Mouse (Mus musculus): Measurements from ENCODE around the gene Zic1. TPM values are rescaled to one million over a fixed set of nuclear protein-coding genes. Genes with fewer than 3 reads are reported as not detected.

Gene Zic1
- total RNA-seq, 2 experiments from 2014 or later = not detected

DNA sequence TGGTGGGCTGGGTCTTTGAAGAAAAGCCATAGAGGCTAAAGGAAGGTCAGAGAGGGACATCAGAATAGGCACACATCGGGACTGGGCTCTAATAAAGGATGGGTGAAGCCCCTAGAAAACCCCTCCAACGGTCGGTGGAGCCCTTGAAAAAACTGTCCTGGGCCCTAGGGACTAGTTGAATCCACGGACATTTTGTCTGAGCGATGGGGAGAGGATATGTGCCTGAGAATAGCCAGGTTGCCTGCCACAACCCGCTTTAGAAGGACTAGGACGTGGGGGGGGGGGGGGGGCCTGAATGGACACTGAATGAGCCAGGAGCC lies 10.4 kb downstream of the Zic1 start:
- ATAC-seq (ENCODE audit: poor library complexity, severe bottlenecking) = no peak

DNA sequence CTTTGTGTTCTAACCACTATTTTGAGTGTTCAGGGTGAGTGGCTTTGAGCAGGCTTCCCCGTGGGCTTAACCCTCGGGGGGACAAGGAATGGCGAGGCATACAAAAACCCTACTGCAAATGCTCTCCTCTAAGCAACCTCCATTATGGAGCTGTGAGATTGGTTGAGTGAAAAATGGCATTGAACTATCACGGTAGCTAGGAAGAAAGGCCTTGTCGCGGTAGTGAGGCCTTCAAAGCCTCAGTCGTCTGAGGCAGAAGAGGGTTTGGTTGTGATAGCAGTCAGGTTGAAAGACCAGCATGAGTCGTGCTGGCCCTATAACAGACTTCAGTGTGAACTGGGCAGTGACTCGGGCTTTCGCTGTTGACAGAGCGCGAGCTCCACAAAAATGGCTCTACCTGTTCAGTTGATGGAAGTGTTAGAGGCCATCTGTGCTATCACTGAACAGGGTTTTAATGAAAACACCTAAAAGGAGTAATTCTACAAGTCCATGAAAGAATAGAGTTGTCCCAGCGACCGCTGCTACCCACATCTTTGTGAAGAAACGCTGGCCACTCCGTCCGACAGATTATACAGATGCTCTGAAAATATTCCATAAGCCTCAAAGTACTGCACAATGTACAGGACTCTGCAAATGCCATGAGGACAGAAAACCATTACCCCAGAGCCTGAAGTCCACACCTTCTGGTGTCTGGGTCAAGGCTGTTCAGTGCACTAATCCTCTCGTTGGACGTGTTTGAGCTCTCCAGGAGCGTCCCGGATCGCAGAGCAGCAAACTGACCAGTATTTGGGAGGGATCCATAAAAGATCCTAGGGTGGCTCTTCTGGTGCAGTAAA lies 11.0 kb downstream of the Zic1 start:
- no peak for ATAC-seq (ENCODE audit: poor library complexity, severe bottlenecking)

- ATAC-seq (ENCODE audit: poor library complexity, severe bottlenecking) = no peak
Observed at GRCm38 (mm10) chr9:91353551-91354433, 11.8 kb downstream of the Zic1 start.

DNA sequence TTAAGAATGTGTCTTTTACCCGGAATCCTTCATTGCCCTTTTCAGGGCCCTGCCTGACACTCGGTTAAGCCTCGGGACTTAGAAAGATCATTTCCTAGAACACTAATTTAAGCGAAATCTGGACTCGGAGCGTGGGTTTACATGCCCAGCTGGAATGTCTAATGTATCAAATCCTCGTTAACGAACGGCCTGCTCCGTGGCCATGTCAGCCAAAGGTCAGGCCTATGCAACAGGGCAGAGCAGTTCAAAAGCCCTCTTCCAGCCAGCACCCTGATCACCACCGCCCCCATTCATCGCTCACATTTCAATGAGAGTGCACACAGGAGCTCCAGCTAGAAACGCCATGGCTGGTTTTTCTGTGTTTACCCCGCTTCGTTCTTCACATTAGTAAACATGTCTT lies 12.8 kb downstream of the Zic1 start:
- no peak for ATAC-seq (ENCODE audit: poor library complexity, severe bottlenecking)

DNA sequence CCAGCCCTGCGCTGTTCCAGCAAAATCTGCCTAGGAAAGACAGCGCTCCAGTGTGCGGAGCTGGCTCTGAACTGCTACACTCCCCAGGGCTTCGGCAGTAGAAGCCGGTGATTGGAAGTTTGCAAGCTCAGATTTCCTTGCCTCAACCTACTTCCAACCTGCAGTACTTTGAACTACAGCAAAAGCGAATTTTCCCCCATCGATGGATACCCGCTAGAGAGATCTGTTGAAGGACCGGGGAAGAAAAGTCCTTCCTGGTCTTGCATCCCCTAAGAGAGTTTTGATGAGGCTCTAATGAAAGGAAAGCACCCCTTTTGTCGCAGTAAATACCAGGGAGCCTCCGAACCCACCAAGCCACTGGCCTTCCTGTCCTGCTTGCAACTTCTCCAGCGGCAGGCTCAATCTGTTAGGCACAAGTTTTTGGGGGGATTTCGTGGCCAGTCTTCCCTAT lies 13.6 kb downstream of the Zic1 start:
- ATAC-seq (ENCODE audit: poor library complexity, severe bottlenecking) = no peak

DNA sequence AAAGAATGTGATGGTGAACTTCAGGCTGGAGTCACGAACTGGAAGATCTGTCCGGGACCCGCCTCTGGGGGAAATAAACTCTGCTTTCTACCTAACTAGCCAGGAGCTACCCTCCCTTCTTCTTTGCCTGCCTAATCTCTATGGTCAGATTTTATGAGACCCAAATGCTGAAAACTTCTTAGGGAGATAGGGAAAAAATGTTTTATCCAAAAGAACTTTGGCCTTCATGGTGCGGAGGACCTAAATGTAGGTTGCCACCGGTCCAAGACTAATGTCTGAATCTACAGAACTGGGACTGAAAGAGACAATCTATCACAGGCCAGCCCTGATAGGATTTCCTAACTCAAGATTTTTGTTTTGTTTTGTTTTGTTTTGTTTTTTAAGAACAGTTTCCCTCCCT lies 14.2 kb downstream of the Zic1 start:
- no peak for ATAC-seq (ENCODE audit: poor library complexity, severe bottlenecking)

DNA sequence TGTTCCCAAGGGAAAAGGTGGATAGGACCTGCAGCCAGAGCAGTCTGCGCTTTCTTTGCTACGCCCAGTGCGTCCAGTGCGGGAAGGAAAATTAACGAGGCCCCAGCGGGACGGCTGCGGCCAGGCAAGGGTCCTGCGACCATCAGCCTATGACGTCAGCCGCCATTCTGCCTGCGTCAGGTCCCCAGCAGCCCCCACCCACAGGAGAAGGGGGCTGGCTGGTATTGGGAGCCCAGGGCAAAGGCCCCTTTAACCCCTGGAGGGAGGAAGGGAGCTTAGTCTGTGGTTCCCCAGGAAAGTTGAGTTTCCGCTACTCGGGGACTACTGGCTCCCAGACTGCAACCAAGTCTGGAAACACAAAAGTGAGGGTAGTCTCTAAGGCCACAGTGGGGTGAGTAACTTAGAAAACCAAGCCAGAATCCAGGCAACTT lies 14.7 kb downstream of the Zic1 start:
- ATAC-seq (ENCODE audit: poor library complexity, severe bottlenecking) = no peak

- no peak for ATAC-seq (ENCODE audit: poor library complexity, severe bottlenecking)
Observed at GRCm38 (mm10) chr9:91350211-91350791, 15.3 kb downstream of the Zic1 start.

- ATAC-seq (ENCODE audit: poor library complexity, severe bottlenecking) = no peak
Observed at GRCm38 (mm10) chr9:91348746-91349145, 16.9 kb downstream of the Zic1 start.

GRCm38 (mm10) chr9:91347591-91347990 lies 18.0 kb downstream of the Zic1 start:
- ATAC-seq (ENCODE audit: poor library complexity, severe bottlenecking) = no peak

Other genes with a start within 250 kb of the Zic1 start
- gene Zic4, start 3.4 kb downstream of the Zic1 start, total RNA-seq (2015) = not detected in 2 replicates
- gene Zic4, start 3.4 kb downstream of the Zic1 start, total RNA-seq (2017) = not detected in 2 replicates